Mouse (Mus musculus) CH12.LX (cell line): Measurements from ENCODE around the gene Krtap7-1. TPM values are rescaled to one million over a fixed set of nuclear protein-coding genes. Genes with fewer than 3 reads are reported as not detected.

Experiments
- DNase-seq: peaks from one replicate; pipeline ENCODE4 v3.0.0-alpha.2; 2013; ENCODE audit errors: extremely low read depth
- H3K27ac ChIP-seq: 2 replicates; pipeline ENCODE4 v1.5.1; 2012; ENCODE audit warnings: low read depth, mild to moderate bottlenecking, control low read depth, moderate library complexity; ENCODE audit not compliant: insufficient read depth
- H3K27me3 ChIP-seq: replicated peaks from 2 replicates; pipeline ENCODE3; 2012; ENCODE audit warnings: inconsistent platforms
- H3K36me3 ChIP-seq, 2 experiments: replicated peaks in 1 of 2; 2 replicates each; pipeline versions ENCODE3 to v1.6.1; 2012; ENCODE audit warnings: inconsistent platforms in 1 of 2, low read length in 1 of 2, mild to moderate bottlenecking in 1 of 2, mixed read lengths in 1 of 2, moderate library complexity in 1 of 2; ENCODE audit not compliant: control insufficient read depth in 1 of 2, insufficient read depth in 1 of 2
- H3K4me1 ChIP-seq, 2 experiments: 2 replicates each; pipeline ENCODE4 v1.6.1; 2012; ENCODE audit warnings: inconsistent platforms in 1 of 2, moderate library complexity in 1 of 2; ENCODE audit not compliant: insufficient read depth in 2 of 2, control insufficient read depth in 1 of 2
- H3K4me2 ChIP-seq: 2 replicates; pipeline ENCODE4 v1.6.1; 2012; ENCODE audit warnings: low read depth, mild to moderate bottlenecking, control low read depth; ENCODE audit not compliant: poor library complexity, insufficient read depth, severe bottlenecking
- H3K4me3 ChIP-seq, 3 experiments: fragments of 150-350 bp in 1 of 3; sonication (generic) in 1 of 3; replicated peaks in 1 of 3; 2 replicates each; pipeline versions ENCODE3 to v1.5.1; 2011 to 2012; ENCODE audit warnings: low read depth in 2 of 3, low read length in 2 of 3, mild to moderate bottlenecking in 2 of 3, moderate library complexity in 2 of 3, control low read depth in 1 of 3, improper control_type of control experiment in 1 of 3, inconsistent platforms in 1 of 3, mixed read lengths in 1 of 3; ENCODE audit not compliant: poor library complexity in 1 of 3
- H3K79me2 ChIP-seq: replicated peaks from 2 replicates; pipeline ENCODE4 v1.6.1; 2012; ENCODE audit warnings: mild to moderate bottlenecking, moderate library complexity; ENCODE audit not compliant: control insufficient read depth, poor library complexity, insufficient read depth, severe bottlenecking; ENCODE audit errors: extremely low read depth
- H3K9ac ChIP-seq: 2 replicates; pipeline ENCODE4 v1.6.1; 2012; ENCODE audit warnings: low read depth, mild to moderate bottlenecking, control low read depth, moderate library complexity; ENCODE audit not compliant: insufficient read depth
- H3K9me3 ChIP-seq: replicated peaks from 2 replicates; pipeline ENCODE3; 2012; ENCODE audit warnings: low read length, inconsistent platforms, mixed read lengths
- BHLHE40 ChIP-seq: IDR thresholded peaks from 2 replicates; pipeline ENCODE4 v1.6.1; 2011; ENCODE audit warnings: mild to moderate bottlenecking, low read depth, low read length, improper control_type of control experiment
- CHD1 ChIP-seq: IDR thresholded peaks from 2 replicates; pipeline ENCODE4 v1.6.1; 2012; ENCODE audit warnings: low read depth, low read length, improper control_type of control experiment, inconsistent platforms
- CTCF ChIP-seq, 2 experiments: IDR thresholded peaks in 1 of 2; conservative IDR thresholded peaks in 1 of 2; 2 replicates each; pipeline ENCODE4 v1.5.1; 2011 to 2012; ENCODE audit warnings: low read depth in 2 of 2, low read length in 2 of 2, improper control_type of control experiment in 1 of 2, inconsistent platforms in 1 of 2, mild to moderate bottlenecking in 1 of 2, moderate library complexity in 1 of 2
- ELF1 ChIP-seq: IDR thresholded peaks from 2 replicates; pipeline ENCODE4 v1.6.1; 2014; ENCODE audit warnings: low read depth, mild to moderate bottlenecking, inconsistent platforms, low read length, improper control_type of control experiment
- GABPA ChIP-seq: IDR thresholded peaks from 2 replicates; pipeline ENCODE4 v1.6.1; 2012; ENCODE audit warnings: low read depth, low read length, improper control_type of control experiment, inconsistent platforms; ENCODE audit not compliant: insufficient replicate concordance
- HCFC1 ChIP-seq: IDR thresholded peaks from 2 replicates; pipeline ENCODE4 v1.6.1; 2012; ENCODE audit warnings: low read depth, mild to moderate bottlenecking, inconsistent platforms, low read length, improper control_type of control experiment
- IRF4 ChIP-seq: IDR thresholded peaks from 2 replicates; pipeline ENCODE4 v1.6.1; 2014; ENCODE audit warnings: low read depth, mild to moderate bottlenecking, inconsistent platforms, low read length, improper control_type of control experiment
- JUN ChIP-seq: IDR thresholded peaks from 2 replicates; pipeline ENCODE4 v1.6.1; 2011; ENCODE audit warnings: low read depth, mild to moderate bottlenecking, low read length, improper control_type of control experiment, moderate library complexity; ENCODE audit not compliant: insufficient read depth
- KAT2A ChIP-seq: IDR thresholded peaks from 2 replicates; pipeline ENCODE4 v1.6.1; 2012; ENCODE audit warnings: low read length, improper control_type of control experiment, inconsistent platforms; ENCODE audit not compliant: insufficient replicate concordance
- MAX ChIP-seq: IDR thresholded peaks from 2 replicates; pipeline ENCODE4 v1.6.1; 2011; ENCODE audit warnings: low read length, improper control_type of control experiment
- MYC ChIP-seq: IDR thresholded peaks from 2 replicates; pipeline ENCODE4 v1.6.1; 2011; ENCODE audit warnings: low read depth, mild to moderate bottlenecking, improper control_type of control experiment, low read length
- NELFE ChIP-seq: IDR thresholded peaks from 2 replicates; pipeline ENCODE4 v1.6.1; 2011; ENCODE audit warnings: low read depth, low read length, improper control_type of control experiment
- NRF1 ChIP-seq: IDR thresholded peaks from 2 replicates; pipeline ENCODE4 v1.6.1; 2014; ENCODE audit warnings: low read depth, mild to moderate bottlenecking, inconsistent platforms, low read length, improper control_type of control experiment, moderate library complexity
- PAX5 ChIP-seq: IDR thresholded peaks from 2 replicates; pipeline ENCODE4 v1.6.1; 2012; ENCODE audit warnings: low read length, inconsistent platforms, mixed read lengths
- POLR2AphosphoS2 ChIP-seq: IDR thresholded peaks from 2 replicates; pipeline ENCODE4 v1.6.1; 2011; ENCODE audit warnings: low read depth, low read length, improper control_type of control experiment
- RAD21 ChIP-seq: IDR thresholded peaks from 2 replicates; pipeline ENCODE4 v1.6.1; 2011; ENCODE audit warnings: low read depth, mild to moderate bottlenecking, low read length, improper control_type of control experiment, moderate library complexity
- SIN3A ChIP-seq: IDR thresholded peaks from 2 replicates; pipeline ENCODE4 v1.6.1; 2012; ENCODE audit warnings: low read length, improper control_type of control experiment, inconsistent platforms
- TBP ChIP-seq: conservative IDR thresholded peaks from 2 replicates; pipeline ENCODE4 v1.6.1; 2011; ENCODE audit warnings: low read depth, low read length, improper control_type of control experiment
- TCF12 ChIP-seq: IDR thresholded peaks from 2 replicates; pipeline ENCODE4 v1.6.1; 2014; ENCODE audit warnings: low read depth, mild to moderate bottlenecking, inconsistent platforms, low read length, improper control_type of control experiment
- USF1 ChIP-seq: IDR thresholded peaks from 2 replicates; pipeline ENCODE4 v1.6.1; 2014; ENCODE audit warnings: low read depth, mild to moderate bottlenecking, inconsistent platforms, low read length, improper control_type of control experiment
- USF2 ChIP-seq: conservative IDR thresholded peaks from 2 replicates; pipeline ENCODE4 v1.6.1; 2011; ENCODE audit warnings: low read depth, low read length, improper control_type of control experiment
- ZC3H11A ChIP-seq: IDR thresholded peaks from 2 replicates; pipeline ENCODE4 v1.6.1; 2012; ENCODE audit warnings: low read depth, mild to moderate bottlenecking, inconsistent platforms, low read length, improper control_type of control experiment
- ZKSCAN1 ChIP-seq: IDR thresholded peaks from 2 replicates; pipeline ENCODE4 v1.6.1; 2012; ENCODE audit warnings: low read depth, inconsistent platforms, low read length, improper control_type of control experiment, borderline replicate concordance
- ZMIZ1 ChIP-seq: IDR thresholded peaks from 2 replicates; pipeline ENCODE4 v1.6.1; 2012; ENCODE audit warnings: low read depth, mild to moderate bottlenecking, inconsistent platforms, low read length, improper control_type of control experiment
- ZNF384 ChIP-seq: IDR thresholded peaks from 2 replicates; pipeline ENCODE4 v1.6.1; 2012; ENCODE audit warnings: low read depth, low read length, improper control_type of control experiment, inconsistent platforms
- dilution Hi-C: fragments of 300-500 bp; cut with MboI; formaldehyde crosslinking; loops from 2 replicates; pipeline ENCODE4 v1.14.3; 2020; ENCODE audit warnings: low sequenced_read_pairs; ENCODE audit not compliant: extremely low pct_unique_long_range_greater_than_20kb, extremely low pct_ligation_motif_present
- in situ Hi-C: fragments of 300-500 bp; cut with MboI; formaldehyde crosslinking; loops from 3 replicates; pipeline ENCODE4 v1.14.3; 2019; ENCODE audit warnings: low sequenced_read_pairs, low pct_ligation_motif_present, low pct_unique_long_range_greater_than_20kb, mixed read lengths
- polyA plus RNA-seq: library from polyadenylated mRNA; unstranded; fragments of >175 nt; gene quantifications from 2 replicates; pipeline ENCODE4 v1.2.1, GENCODE M21; 2012; ENCODE audit warnings: low read depth; ENCODE audit not compliant: insufficient read length
- total RNA-seq, 2 experiments: library from RNA; depleted of rRNA; stranded (reverse); fragments of 300-350 nt in 1 of 2; fragments of >200 nt in 1 of 2; gene quantifications; 2 replicates each; pipeline ENCODE4 v1.2.3; 2012 to 2014

Krtap7-1 gene
- total and polyA plus RNA-seq, 3 experiments: not detected

DNA sequence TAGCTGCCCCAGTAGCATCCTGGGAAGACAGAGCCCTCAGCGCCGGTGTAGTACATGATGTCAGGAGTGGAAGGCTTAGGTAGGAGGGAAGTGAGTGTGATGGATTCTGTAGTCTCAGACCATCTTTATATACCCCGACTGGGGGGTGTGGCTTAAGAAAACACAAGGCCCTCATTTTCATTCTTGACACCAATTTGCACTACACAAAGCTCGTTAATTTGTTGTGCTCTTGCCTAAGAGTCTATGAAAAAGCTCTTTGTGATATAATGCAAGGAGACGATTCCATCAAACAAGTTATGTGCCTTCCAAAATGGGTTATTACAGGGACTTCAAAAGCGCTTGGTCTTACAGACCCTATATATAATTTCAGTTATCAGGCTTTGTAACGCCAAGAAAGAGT lies 20.3 kb downstream of the Krtap7-1 start, which contains the start of gene Krtap8-1:
TSS of gene Krtap8-1 (minus strand) at position 101 of the 400 bp plus-strand sequence.
- H3K27me3 ChIP-seq: no peaks in the 10 kb centered on the region
- TF ChIP-seq USF1 (no peak), BHLHE40 (no peak), KAT2A (no peak), MYC (no peak), MAX (no peak), SIN3A (no peak), ZNF384 (no peak), JUN (no peak), PAX5 (no peak), RAD21 (no peak), ZMIZ1 (no peak), POLR2AphosphoS2 (no peak), CTCF (conservative IDR thresholded peaks at IDR 0.05 in 1 of 2, IDR thresholded peaks at IDR 0.05 in 1 of 2; ENCODE audit: low read depth in 2 of 2, low read length in 2 of 2) (no peak)
- TF ChIP-seq, all 38 proteins: peak for 0
- in situ Hi-C loops: no loop called here
- Histone ChIP-seq H3K36me3 (no peaks in the 10 kb centered on the region), H3K4me3 (no peak within 1 kb of the TSS), H3K9ac (no peak within 1 kb of the TSS), H3K27ac (no peak within 1 kb of the TSS), H3K79me2 (no peaks in the 10 kb centered on the region), H3K4me2 (no peak within 1 kb of the TSS), H3K9me3 (peaks cover 69% of the 10 kb centered on the region), H3K4me1 (no peaks in the 10 kb centered on the region)
- DNase-seq: no peak
- dilution Hi-C loops: no loop called here

DNA sequence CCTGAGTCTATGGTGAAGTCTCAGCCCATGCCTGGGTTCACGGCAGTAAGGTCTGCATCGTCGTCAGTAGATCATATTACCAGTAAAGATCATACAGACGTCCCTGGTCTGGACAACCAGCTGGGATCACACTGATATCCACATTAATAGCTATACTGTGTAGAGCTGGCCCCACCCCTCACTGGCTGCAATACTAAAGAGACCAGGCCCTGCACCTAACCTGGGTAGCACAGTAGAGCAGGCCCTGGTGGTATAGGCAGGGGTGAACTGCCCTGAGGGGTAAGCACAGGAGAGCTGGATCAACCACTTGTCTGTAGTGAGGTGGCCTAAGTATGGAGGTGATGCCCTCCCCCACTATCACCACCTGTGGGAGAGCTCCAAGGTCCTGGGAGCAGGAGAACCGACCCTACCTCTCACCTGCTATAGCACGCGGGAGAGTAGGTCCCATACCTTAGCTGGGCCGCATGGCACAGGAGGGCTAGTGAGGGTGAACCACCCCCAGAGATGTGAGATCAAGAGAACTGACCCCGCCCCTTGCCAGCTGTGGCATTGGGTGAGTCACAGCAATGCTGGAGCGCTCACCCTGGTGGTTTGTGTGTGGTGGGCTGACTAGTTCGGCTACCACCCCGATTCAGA lies 30.3 kb downstream of the Krtap7-1 start:
- DNase-seq: no peak
- Histone ChIP-seq H3K4me3 (no peak overlapping the region), H3K9me3 (peaks cover 72% of the 10 kb centered on the region), H3K36me3 (no peaks in the 10 kb centered on the region), H3K27me3 (no peaks in the 10 kb centered on the region), H3K27ac (no peak overlapping the region), H3K79me2 (no peaks in the 10 kb centered on the region), H3K4me1 (no peaks in the 10 kb centered on the region), H3K9ac (no peak overlapping the region), H3K4me2 (no peak overlapping the region)
- TF ChIP-seq IRF4 (no peak), CHD1 (no peak), ZKSCAN1 (no peak), TCF12 (no peak), CTCF (conservative IDR thresholded peaks at IDR 0.05 in 1 of 2, IDR thresholded peaks at IDR 0.05 in 1 of 2; ENCODE audit: low read depth in 2 of 2, low read length in 2 of 2) (no peak), NRF1 (no peak), GABPA (no peak), BHLHE40 (no peak), USF2 (no peak), JUN (no peak), TBP (no peak), ELF1 (no peak), ZC3H11A (no peak), NELFE (no peak), HCFC1 (no peak)
- in situ Hi-C loops: no loop called here
- dilution Hi-C loops: no loop called here
